Mouse (Mus musculus): Measurements from ENCODE around the gene Celf2. TPM values are rescaled to one million over a fixed set of nuclear protein-coding genes. Genes with fewer than 3 reads are reported as not detected.
"Not testable (repeated sequence)": the region's sequence is repeated elsewhere in the genome, so short reads cannot be mapped to it uniquely, and the experiment has no call there.

Gene Celf2
- polyA plus RNA-seq (2015; fragmentation: Nextera tagmentation; extraction: Ambion mirVana), result 17.3 and 20.4 TPM in 2 replicates

GRCm38 (mm10) chr2:7509463-7509862 is at the start of gene Celf2:
TSS of gene Celf2 (minus strand) at chr2:7509563.
- H3K4me1 ChIP-seq; H3K4me3 ChIP-seq (replicated peaks); H3K4me2 ChIP-seq; H3K9ac ChIP-seq; H3K9me3 ChIP-seq (replicated peaks); H3K36me3 ChIP-seq; H3K27ac ChIP-seq; ATAC-seq (replicated peaks; ENCODE audit: low FRiP score); H3K27me3 ChIP-seq: not testable (repeated sequence)
- WGBS, result 91% methylated on average over 9 of the region's 9 CpGs

GRCm38 (mm10) chr2:7555144-7555892 is 46.0 kb upstream of the Celf2 start:
- Histone ChIP-seq H3K27ac (no peak overlapping the region), H3K4me1 (no peaks in the 10 kb centered on the region), H3K9ac (no peak overlapping the region), H3K36me3 (no peaks in the 10 kb centered on the region), H3K4me2 (no peak overlapping the region), H3K9me3 (replicated peaks) (no peaks in the 10 kb centered on the region), H3K4me3 (replicated peaks) (no peak overlapping the region), H3K27me3 (no peaks in the 10 kb centered on the region)
- no peak for ATAC-seq (replicated peaks; ENCODE audit: low FRiP score)
- 79% methylated on average over 4 of the region's 4 CpGs for WGBS

GRCm38 (mm10) chr2:7554601-7555000 is 45.2 kb upstream of the Celf2 start:
- no peak overlapping the region for H3K27ac ChIP-seq
- H3K9me3 ChIP-seq (replicated peaks), result no peaks in the 10 kb centered on the region
- H3K4me3 ChIP-seq (replicated peaks), result no peak overlapping the region
- H3K27me3 ChIP-seq, result no peaks in the 10 kb centered on the region
- 69% methylated on average over 1 of the region's 1 CpGs for WGBS
- H3K9ac ChIP-seq, result no peak overlapping the region
- no peaks in the 10 kb centered on the region for H3K36me3 ChIP-seq
- no peak overlapping the region for H3K4me2 ChIP-seq
- no peaks in the 10 kb centered on the region for H3K4me1 ChIP-seq
- no peak for ATAC-seq (replicated peaks; ENCODE audit: low FRiP score)

- no peaks in the 10 kb centered on the region for H3K4me1 ChIP-seq
- ATAC-seq (replicated peaks; ENCODE audit: low FRiP score), result peak; percentile 86
- no peaks in the 10 kb centered on the region for H3K9me3 ChIP-seq (replicated peaks)
- H3K9ac ChIP-seq, result no peak overlapping the region
- H3K4me2 ChIP-seq, result no peak overlapping the region
- WGBS, result 68% methylated on average over 3 of the region's 3 CpGs
- no peaks in the 10 kb centered on the region for H3K36me3 ChIP-seq
- no peak overlapping the region for H3K27ac ChIP-seq
- H3K4me3 ChIP-seq (replicated peaks), result no peak overlapping the region
- H3K27me3 ChIP-seq, result no peaks in the 10 kb centered on the region
Measured at GRCm38 (mm10) chr2:7552887-7553286, 43.5 kb upstream of the Celf2 start.

DNA sequence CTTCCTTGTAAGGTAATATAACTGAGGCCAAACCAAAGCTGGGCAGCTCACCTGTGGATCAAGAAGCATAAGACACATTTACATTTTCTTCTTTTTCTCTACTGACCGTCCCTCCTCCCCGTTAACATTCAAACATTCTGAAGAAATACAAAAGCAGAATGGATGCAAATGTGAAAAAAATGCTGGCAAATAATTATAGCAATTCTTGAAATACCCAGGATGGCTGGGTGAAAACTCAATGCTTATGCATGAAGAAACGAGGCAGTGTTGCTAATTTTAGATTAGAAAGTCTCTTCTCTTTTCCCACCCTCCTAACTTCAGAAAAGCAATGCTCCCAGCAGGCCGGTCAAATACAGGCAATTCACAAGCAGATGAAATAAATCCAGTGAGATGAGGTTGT is 39.5 kb upstream of the Celf2 start:
- H3K4me3 ChIP-seq (replicated peaks), result no peak overlapping the region
- H3K9ac ChIP-seq, result no peak overlapping the region
- H3K27me3 ChIP-seq, result no peaks in the 10 kb centered on the region
- no peak for ATAC-seq (replicated peaks; ENCODE audit: low FRiP score)
- 76% methylated on average over 4 of the region's 4 CpGs for WGBS
- no peaks in the 10 kb centered on the region for H3K4me1 ChIP-seq
- no peak overlapping the region for H3K4me2 ChIP-seq
- H3K36me3 ChIP-seq, result no peaks in the 10 kb centered on the region
- H3K9me3 ChIP-seq (replicated peaks), result no peaks in the 10 kb centered on the region
- no peak overlapping the region for H3K27ac ChIP-seq

DNA sequence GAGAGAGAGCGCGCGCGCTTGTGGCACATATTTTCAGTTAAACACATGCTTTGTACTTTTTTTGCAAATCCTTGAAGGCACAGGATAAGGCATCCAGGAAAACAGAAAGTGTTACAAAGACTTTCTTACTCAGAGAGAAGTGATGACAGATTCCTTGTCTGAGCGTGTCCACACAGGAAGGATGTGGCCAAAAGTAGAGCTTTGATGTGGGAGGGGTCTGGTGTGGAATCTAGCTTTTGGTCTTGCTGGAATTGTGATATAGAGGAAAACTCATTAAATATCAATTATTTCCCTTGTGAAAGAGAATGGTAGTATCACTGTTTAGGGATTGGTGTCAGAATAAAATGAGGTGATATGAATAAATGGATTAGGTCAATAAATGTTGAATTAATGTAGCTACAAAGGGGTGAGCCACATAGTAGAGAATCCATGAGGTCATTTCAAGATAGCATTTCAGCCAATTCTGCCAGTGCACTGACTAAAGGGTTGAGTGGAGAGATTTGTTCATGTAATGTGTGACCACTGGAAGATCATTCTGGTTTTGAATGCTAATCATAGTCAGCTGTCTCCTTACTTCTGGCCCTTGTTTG is 25.3 kb upstream of the Celf2 start:
- no peak overlapping the region for H3K4me3 ChIP-seq (replicated peaks)
- no peak overlapping the region for H3K27ac ChIP-seq
- no peak for ATAC-seq (replicated peaks; ENCODE audit: low FRiP score)
- no peaks in the 10 kb centered on the region for H3K4me1 ChIP-seq
- no peaks in the 10 kb centered on the region for H3K36me3 ChIP-seq
- no peaks in the 10 kb centered on the region for H3K27me3 ChIP-seq
- H3K9me3 ChIP-seq (replicated peaks), result no peaks in the 10 kb centered on the region
- H3K4me2 ChIP-seq, result no peak overlapping the region
- 89% methylated on average over 5 of the region's 5 CpGs for WGBS
- no peak overlapping the region for H3K9ac ChIP-seq

GRCm38 (mm10) chr2:7534195-7534594 is 24.8 kb upstream of the Celf2 start:
- H3K9me3 ChIP-seq (replicated peaks), result no peaks in the 10 kb centered on the region
- WGBS, result 77% methylated on average over 2 of the region's 2 CpGs
- no peak overlapping the region for H3K4me3 ChIP-seq (replicated peaks)
- H3K27ac ChIP-seq, result no peak overlapping the region
- ATAC-seq (replicated peaks; ENCODE audit: low FRiP score), result no peak
- H3K4me1 ChIP-seq, result no peaks in the 10 kb centered on the region
- no peaks in the 10 kb centered on the region for H3K36me3 ChIP-seq
- no peak overlapping the region for H3K4me2 ChIP-seq
- no peak overlapping the region for H3K9ac ChIP-seq
- H3K27me3 ChIP-seq, result no peaks in the 10 kb centered on the region

DNA sequence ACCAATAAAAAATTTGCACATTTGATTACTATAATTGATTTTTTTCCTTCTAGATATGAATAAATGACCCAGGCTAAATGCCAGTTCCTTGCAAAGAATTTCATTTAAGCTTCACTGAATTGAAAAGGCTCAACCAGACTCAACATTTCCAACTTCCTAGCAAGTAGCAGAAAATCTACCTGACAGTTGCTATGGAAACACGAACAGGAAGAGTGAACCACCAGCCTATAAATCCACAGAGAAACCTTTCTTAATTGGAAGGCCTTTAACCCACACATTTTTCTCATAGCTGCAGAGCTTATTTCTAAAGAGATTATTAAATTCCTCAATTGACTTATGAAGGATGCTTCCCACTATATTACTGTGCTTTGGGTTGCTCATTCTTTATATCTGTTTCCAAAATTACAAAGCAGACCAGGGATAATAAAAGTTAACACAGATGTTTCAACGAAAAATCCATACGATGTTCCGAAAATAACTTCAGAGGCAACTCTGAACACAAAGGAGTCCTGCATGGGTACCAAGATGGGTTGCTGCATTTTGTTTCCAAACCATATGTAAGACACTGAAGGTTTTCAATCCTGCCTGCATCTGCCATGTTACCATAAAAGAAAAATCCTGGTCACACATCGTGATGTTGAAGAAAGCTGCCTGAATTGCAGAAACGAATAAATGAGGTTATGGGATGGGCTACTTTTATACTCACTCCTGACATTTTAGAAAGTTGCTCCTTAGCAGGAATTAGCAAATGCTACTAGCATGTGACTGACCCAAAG is 22.0 kb upstream of the Celf2 start:
- no peaks in the 10 kb centered on the region for H3K27me3 ChIP-seq
- H3K27ac ChIP-seq, result no peak overlapping the region
- WGBS, result 81% methylated on average over 6 of the region's 6 CpGs
- H3K4me3 ChIP-seq (replicated peaks), result no peak overlapping the region
- no peak for ATAC-seq (replicated peaks; ENCODE audit: low FRiP score)
- H3K4me1 ChIP-seq, result no peaks in the 10 kb centered on the region
- no peaks in the 10 kb centered on the region for H3K9me3 ChIP-seq (replicated peaks)
- H3K36me3 ChIP-seq, result no peaks in the 10 kb centered on the region
- H3K4me2 ChIP-seq, result no peak overlapping the region
- no peak overlapping the region for H3K9ac ChIP-seq

DNA sequence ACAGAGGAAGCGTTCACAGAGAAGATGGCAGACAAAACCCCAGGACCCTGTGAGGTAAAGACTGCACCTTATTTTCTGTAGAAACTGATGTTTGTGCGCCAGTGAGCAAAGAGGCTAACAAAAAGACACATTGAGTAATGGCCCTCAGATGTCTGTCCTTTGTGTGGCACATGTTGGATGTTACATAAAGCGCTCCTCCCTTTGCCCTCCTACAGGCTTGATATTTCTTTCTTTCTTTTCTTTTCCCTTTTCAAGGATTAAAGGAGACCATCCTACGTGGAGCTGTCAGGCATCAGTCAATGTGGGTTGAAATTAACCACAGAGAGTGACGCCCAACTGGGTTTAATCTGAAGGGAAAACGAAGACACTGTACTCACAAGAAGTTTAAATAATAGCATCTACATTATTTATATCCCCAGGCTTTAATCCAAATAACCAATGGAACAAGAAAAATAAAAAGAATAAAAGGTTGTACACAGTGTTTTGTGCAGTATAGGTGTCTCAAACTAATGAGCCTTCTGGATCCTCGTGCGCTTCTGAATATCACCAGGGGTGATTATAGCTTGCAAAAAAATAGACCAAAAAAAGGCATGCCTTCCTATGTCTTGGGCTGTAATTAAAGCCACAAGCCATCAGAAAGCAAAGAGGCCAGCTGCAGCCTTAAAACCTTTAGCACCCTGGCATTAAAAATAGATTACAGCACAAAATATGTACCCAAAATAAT is 21.3 kb upstream of the Celf2 start:
- no peaks in the 10 kb centered on the region for H3K9me3 ChIP-seq (replicated peaks)
- H3K4me1 ChIP-seq, result no peaks in the 10 kb centered on the region
- H3K4me2 ChIP-seq, result no peak overlapping the region
- ATAC-seq (replicated peaks; ENCODE audit: low FRiP score), result no peak
- H3K4me3 ChIP-seq (replicated peaks), result no peak overlapping the region
- no peak overlapping the region for H3K9ac ChIP-seq
- no peak overlapping the region for H3K27ac ChIP-seq
- no peaks in the 10 kb centered on the region for H3K27me3 ChIP-seq
- no peaks in the 10 kb centered on the region for H3K36me3 ChIP-seq
- 78% methylated on average over 8 of the region's 8 CpGs for WGBS

GRCm38 (mm10) chr2:7529637-7530036 is 20.3 kb upstream of the Celf2 start:
- ATAC-seq (replicated peaks; ENCODE audit: low FRiP score), result no peak
- Histone ChIP-seq H3K9ac (no peak overlapping the region), H3K4me3 (replicated peaks) (no peak overlapping the region), H3K36me3 (no peaks in the 10 kb centered on the region), H3K9me3 (replicated peaks) (no peaks in the 10 kb centered on the region), H3K4me2 (no peak overlapping the region), H3K27me3 (no peaks in the 10 kb centered on the region), H3K27ac (no peak overlapping the region), H3K4me1 (no peaks in the 10 kb centered on the region)
- 68% methylated on average over 5 of the region's 5 CpGs for WGBS

GRCm38 (mm10) chr2:7526696-7527095 is 17.3 kb upstream of the Celf2 start:
- H3K9ac ChIP-seq, result no peak overlapping the region
- no peaks in the 10 kb centered on the region for H3K36me3 ChIP-seq
- H3K4me2 ChIP-seq, result no peak overlapping the region
- H3K9me3 ChIP-seq (replicated peaks), result no peaks in the 10 kb centered on the region
- no peak for ATAC-seq (replicated peaks; ENCODE audit: low FRiP score)
- H3K4me1 ChIP-seq, result no peaks in the 10 kb centered on the region
- 73% methylated on average over 6 of the region's 6 CpGs for WGBS
- H3K27ac ChIP-seq, result no peak overlapping the region
- no peaks in the 10 kb centered on the region for H3K27me3 ChIP-seq
- H3K4me3 ChIP-seq (replicated peaks), result no peak overlapping the region

- H3K4me1 ChIP-seq, result no peaks in the 10 kb centered on the region
Measured at GRCm38 (mm10) chr2:7519473-7519872, 10.1 kb upstream of the Celf2 start.

More at GRCm38 (mm10) chr2:7519473-7519872, 10.1 kb upstream of the Celf2 start:
- ATAC-seq (replicated peaks; ENCODE audit: low FRiP score), result no peak
- Histone ChIP-seq H3K36me3 (no peaks in the 10 kb centered on the region), H3K4me3 (replicated peaks) (no peak overlapping the region), H3K9me3 (replicated peaks) (no peaks in the 10 kb centered on the region), H3K27ac (no peak overlapping the region), H3K4me2 (no peak overlapping the region), H3K27me3 (no peaks in the 10 kb centered on the region), H3K9ac (no peak overlapping the region)
- 72% methylated on average over 1 of the region's 1 CpGs for WGBS

Data from kidney, embryonic 15.5 days (tissue).